Mouse (Mus musculus) limb, embryonic 11.5 days (tissue): ENCODE data around the gene 9630041A04Rik. TPM values are rescaled to one million over a fixed set of nuclear protein-coding genes. Genes with fewer than 3 reads are reported as not detected.

Experiments
- ATAC-seq: fragments of 200-750 bp; cut with Nextera tagmentation; 2 replicates; pipeline ENCODE4 v1.8.0; 2017; ENCODE audit warnings: low read depth; ENCODE audit not compliant: insufficient number of reproducible peaks, low FRiP score, low TSS enrichment
- DNase-seq: peaks from one replicate; pipeline ENCODE4 v3.0.0-alpha.2; 2015; ENCODE audit warnings: low spot score
- H3K27ac ChIP-seq: fragments of 300-500 bp; sonication (generic); replicated peaks from 2 replicates; pipeline ENCODE4 v1.5.1; 2014; ENCODE audit warnings: low read depth, mild to moderate bottlenecking, low read length
- H3K27me3 ChIP-seq: fragments of 300-500 bp; sonication (generic); 2 replicates; pipeline ENCODE4 v1.6.1; 2014; ENCODE audit warnings: mild to moderate bottlenecking, low read length, mixed read lengths; ENCODE audit not compliant: control insufficient read depth, insufficient read depth
- H3K36me3 ChIP-seq: fragments of 300-500 bp; sonication (generic); 2 replicates; pipeline ENCODE4 v1.6.1; 2014; ENCODE audit warnings: mild to moderate bottlenecking, low read length, moderate library complexity, mixed read lengths; ENCODE audit not compliant: control insufficient read depth, insufficient read depth
- H3K4me1 ChIP-seq: fragments of 300-500 bp; sonication (generic); 2 replicates; pipeline ENCODE4 v1.6.1; 2014; ENCODE audit warnings: low read length, mixed read lengths; ENCODE audit not compliant: control insufficient read depth, insufficient read depth
- H3K4me2 ChIP-seq: fragments of 300-500 bp; sonication (generic); 2 replicates; pipeline ENCODE4 v1.6.1; 2014; ENCODE audit warnings: low read depth, mild to moderate bottlenecking, moderate library complexity; ENCODE audit not compliant: severe bottlenecking
- H3K4me3 ChIP-seq: fragments of 300-500 bp; sonication (generic); 2 replicates; pipeline ENCODE4 v1.5.1; 2014; ENCODE audit warnings: low read depth, low read length
- H3K9ac ChIP-seq: fragments of 300-500 bp; sonication (generic); 2 replicates; pipeline ENCODE4 v1.6.1; 2014; ENCODE audit warnings: mild to moderate bottlenecking, low read length
- H3K9me3 ChIP-seq: fragments of 300-500 bp; sonication (generic); 2 replicates; pipeline ENCODE4 v1.6.1; 2016; ENCODE audit warnings: low read length; ENCODE audit not compliant: control insufficient read depth
- WGBS: fragments of 180-500 bp; shearing (Covaris S2); extraction: QIAGEN DNeasy Blood & Tissue Kit; methylation state at CpG from one replicate; pipeline ENCODE4 v1.1.7; 2014; 5-methylcytosine and 5-hydroxymethylcytosine counted together
- polyA plus RNA-seq: library from polyadenylated mRNA; unstranded; fragments of >200 nt; fragmentation: Nextera tagmentation; extraction: Ambion mirVana; gene quantifications from 2 replicates; pipeline ENCODE4 v1.2.1, GENCODE M21; 2014

9630041A04Rik gene
- polyA plus RNA-seq, 1 experiment from 2014 or later: not detected

GRCm38 (mm10) chr9:101933946-101934573, 72.4 kb downstream of the 9630041A04Rik start:
- Histone ChIP-seq H3K36me3 (no peaks in the 10 kb centered on the region), H3K4me3 (no peak overlapping the region), H3K9ac (no peak overlapping the region), H3K27ac (no peak overlapping the region), H3K27me3 (no peaks in the 10 kb centered on the region), H3K9me3 (no peaks in the 10 kb centered on the region), H3K4me2 (no peak overlapping the region), H3K4me1 (no peaks in the 10 kb centered on the region)
- no peak for DNase-seq
- no peak for ATAC-seq
- 68% methylated on average over 8 of the region's 8 CpGs for WGBS

GRCm38 (mm10) chr9:101934887-101935286, 73.2 kb downstream of the 9630041A04Rik start:
- no peak overlapping the region for H3K4me3 ChIP-seq
- H3K9ac ChIP-seq: no peak overlapping the region
- no peaks in the 10 kb centered on the region for H3K36me3 ChIP-seq
- no peaks in the 10 kb centered on the region for H3K9me3 ChIP-seq
- WGBS: 77% methylated on average over 8 of the region's 8 CpGs
- no peaks in the 10 kb centered on the region for H3K27me3 ChIP-seq
- no peaks in the 10 kb centered on the region for H3K4me1 ChIP-seq
- no peak for ATAC-seq
- DNase-seq: no peak
- no peak overlapping the region for H3K4me2 ChIP-seq
- H3K27ac ChIP-seq: no peak overlapping the region

GRCm38 (mm10) chr9:101938066-101938465, 76.4 kb downstream of the 9630041A04Rik start:
- Histone ChIP-seq H3K4me1 (no peaks in the 10 kb centered on the region), H3K4me2 (no peak overlapping the region), H3K9ac (no peak overlapping the region), H3K36me3 (no peaks in the 10 kb centered on the region), H3K27me3 (no peaks in the 10 kb centered on the region), H3K4me3 (no peak overlapping the region), H3K9me3 (no peaks in the 10 kb centered on the region), H3K27ac (no peak overlapping the region)
- DNase-seq (no peak), ATAC-seq (no peak)
- 75% methylated on average over 4 of the region's 4 CpGs for WGBS

GRCm38 (mm10) chr9:101939006-101939405, 77.4 kb downstream of the 9630041A04Rik start:
- WGBS: 70% methylated on average over 5 of the region's 5 CpGs
- Histone ChIP-seq H3K4me3 (no peak overlapping the region), H3K4me1 (no peaks in the 10 kb centered on the region), H3K27ac (no peak overlapping the region), H3K27me3 (no peaks in the 10 kb centered on the region), H3K4me2 (no peak overlapping the region), H3K9ac (no peak overlapping the region), H3K36me3 (no peaks in the 10 kb centered on the region), H3K9me3 (no peaks in the 10 kb centered on the region)
- ATAC-seq (no peak), DNase-seq (no peak)

GRCm38 (mm10) chr9:101940182-101940581, 78.5 kb downstream of the 9630041A04Rik start:
- Histone ChIP-seq H3K36me3 (no peaks in the 10 kb centered on the region), H3K27ac (no peak overlapping the region), H3K4me2 (no peak overlapping the region), H3K4me1 (no peaks in the 10 kb centered on the region), H3K4me3 (no peak overlapping the region), H3K27me3 (no peaks in the 10 kb centered on the region), H3K9ac (no peak overlapping the region), H3K9me3 (no peaks in the 10 kb centered on the region)
- ATAC-seq: no peak
- no peak for DNase-seq
- WGBS: 72% methylated on average over 3 of the region's 3 CpGs

- Histone ChIP-seq H3K9me3 (no peaks in the 10 kb centered on the region), H3K4me1 (no peaks in the 10 kb centered on the region), H3K4me2 (no peak overlapping the region), H3K27ac (no peak overlapping the region), H3K4me3 (no peak overlapping the region), H3K27me3 (no peaks in the 10 kb centered on the region), H3K36me3 (no peaks in the 10 kb centered on the region), H3K9ac (no peak overlapping the region)
- WGBS: 81% methylated on average over 9 of the region's 9 CpGs
- no peak for ATAC-seq
- no peak for DNase-seq
Observed at GRCm38 (mm10) chr9:101942058-101942669, 80.5 kb downstream of the 9630041A04Rik start.

- Histone ChIP-seq H3K9ac (no peak overlapping the region), H3K4me2 (no peak overlapping the region), H3K9me3 (no peaks in the 10 kb centered on the region), H3K27ac (no peak overlapping the region), H3K36me3 (no peaks in the 10 kb centered on the region), H3K27me3 (no peaks in the 10 kb centered on the region), H3K4me3 (no peak overlapping the region), H3K4me1 (no peaks in the 10 kb centered on the region)
- WGBS: 61% methylated on average over 7 of the region's 7 CpGs
- DNase-seq (no peak), ATAC-seq (no peak)
Observed at GRCm38 (mm10) chr9:101945326-101945725, 83.7 kb downstream of the 9630041A04Rik start.

- 96% methylated on average over 4 of the region's 4 CpGs for WGBS
- Histone ChIP-seq H3K27ac (no peak overlapping the region), H3K27me3 (no peaks in the 10 kb centered on the region), H3K9ac (no peak overlapping the region), H3K4me2 (no peak overlapping the region), H3K36me3 (no peaks in the 10 kb centered on the region), H3K4me1 (no peaks in the 10 kb centered on the region), H3K4me3 (no peak overlapping the region), H3K9me3 (no peaks in the 10 kb centered on the region)
- no peak for DNase-seq
- no peak for ATAC-seq
Observed at GRCm38 (mm10) chr9:101945814-101946213, 84.2 kb downstream of the 9630041A04Rik start.

GRCm38 (mm10) chr9:101950101-101950500, 88.5 kb downstream of the 9630041A04Rik start:
- H3K4me3 ChIP-seq: no peak overlapping the region
- H3K27ac ChIP-seq: no peak overlapping the region
- no peak for DNase-seq
- H3K9ac ChIP-seq: no peak overlapping the region
- H3K4me2 ChIP-seq: no peak overlapping the region
- no peaks in the 10 kb centered on the region for H3K9me3 ChIP-seq
- H3K27me3 ChIP-seq: no peaks in the 10 kb centered on the region
- H3K36me3 ChIP-seq: no peaks in the 10 kb centered on the region
- WGBS: 22% methylated on average over 3 of the region's 3 CpGs
- H3K4me1 ChIP-seq: no peaks in the 10 kb centered on the region
- ATAC-seq: no peak
